9 mouse cellular contexts compared by ENCODE assay signal in the genomic region with DNA sequence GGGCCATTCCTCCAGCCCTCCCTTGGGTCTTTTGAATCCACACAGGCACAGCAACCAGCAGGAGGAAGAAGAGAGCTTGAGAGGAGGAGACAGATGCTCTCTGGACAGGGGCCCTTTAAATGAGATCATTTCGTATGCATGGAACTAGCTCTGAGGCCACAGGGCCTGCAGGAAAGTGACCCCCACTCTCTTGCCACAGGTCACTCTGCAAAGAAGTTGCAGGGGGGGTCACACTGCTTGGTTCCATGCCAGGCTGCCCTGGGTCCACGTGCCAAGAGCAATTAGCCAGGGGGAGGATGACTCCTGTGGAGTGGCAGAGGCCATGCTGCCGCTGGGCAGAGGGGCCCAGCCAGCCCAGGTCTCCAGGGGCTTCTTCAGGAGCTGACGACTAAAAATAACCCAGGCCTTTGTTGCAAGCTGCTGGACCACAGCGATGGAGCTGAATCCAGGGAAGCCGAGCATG.
DNase-seq lines count a peak whose midpoint lies in the region; ATAC-seq and TF ChIP-seq lines count a peak whose summit lies in the region.
"Had no signal": no experiment of that assay in that cellular context is flagged by ENCODE, and none has a peak within 500 bp of the region (broad histone marks: within the 10 kb centered on the region; RNA-seq: fewer than 3 reads in every experiment).

No protein-coding gene starts in this region.

- H3K36me3 ChIP-seq in heart, embryonic 14.5 days (ENCODE audit: control insufficient read depth, insufficient read depth, low read length), result no peaks in the 10 kb centered on the region
- no peaks in the 10 kb centered on the region for H3K36me3 ChIP-seq in hindbrain, embryonic 14.5 days (replicated peaks; ENCODE audit: control insufficient read depth, insufficient read depth)
- H3K36me3 ChIP-seq: lung, embryonic 15.5 days had no signal

- intact Hi-C loops in heart, postnatal 36 days (cut with DNase I), result loop anchor here (5.0 kb wide), 1 partner anchor 288 kb away; no protein-coding TSS in a partner anchor

- no peak for TF ChIP-seq POLR2A in cerebellum, adult 2 months (IDR thresholded peaks at IDR 0.05; ENCODE audit: borderline replicate concordance, insufficient read depth, low read length)

- peak overlapping the region; percentile 76 to 78 for H3K27ac ChIP-seq in heart, embryonic 14.5 days (replicated peaks in 1 of 2; ENCODE audit: control insufficient read depth in 1 of 2, insufficient read depth in 1 of 2, low read depth in 2 of 2, low read length in 2 of 2)
- H3K27ac ChIP-seq in cerebellum, adult 2 months (ENCODE audit: insufficient read depth, low read length), result no peak overlapping the region; the same call in 1 of the 2 replicates
- H3K27ac ChIP-seq in hindbrain, embryonic 14.5 days, result no peak overlapping the region
- H3K27ac ChIP-seq: lung, embryonic 15.5 days had no signal

- peak; percentile 39; the same call in 1 of the 2 replicates for TF ChIP-seq CTCF in cerebellum, adult 2 months (IDR thresholded peaks at IDR 0.05; ENCODE audit: borderline replicate concordance, insufficient read depth, low read depth, low read length)

- no peak for DNase-seq in heart, postnatal 36 days
- peak; percentile 58 for DNase-seq in MN1 (ENCODE audit: low spot score)
- DNase-seq in cerebellum, adult 2 months, result peak; percentile 47 to 48
- peak; percentile 48 for DNase-seq in hindbrain, embryonic 14.5 days (ENCODE audit: low spot score)
- DNase-seq in adrenal gland, postnatal 25 days, result no peak
- no peak for DNase-seq in urinary bladder, postnatal 14 days (ENCODE audit: low spot score)
- no peak for DNase-seq in spleen, postnatal 10 days (ENCODE audit: low spot score in 2 of 2)

- H3K4me3 ChIP-seq in heart, embryonic 14.5 days (ENCODE audit: control insufficient read depth in 1 of 2, insufficient read depth in 1 of 2, low read depth in 1 of 2, low read length in 2 of 2), result no peak overlapping the region
- no peak overlapping the region for H3K4me3 ChIP-seq in cerebellum, adult 2 months (replicated peaks; ENCODE audit: insufficient read depth, low read depth, low read length)
- H3K4me3 ChIP-seq in hindbrain, embryonic 14.5 days (replicated peaks; ENCODE audit: low read length), result no peak overlapping the region
- H3K4me3 ChIP-seq: lung, embryonic 15.5 days had no signal

- H3K27me3 ChIP-seq in heart, embryonic 14.5 days (ENCODE audit: control insufficient read depth, insufficient read depth, low read length), result no peaks in the 10 kb centered on the region
- no peaks in the 10 kb centered on the region for H3K27me3 ChIP-seq in cerebellum, adult 2 months (ENCODE audit: control insufficient read depth, insufficient read depth, low read length)
- H3K27me3 ChIP-seq in hindbrain, embryonic 14.5 days (ENCODE audit: control insufficient read depth, insufficient read depth, low read length), result no peaks in the 10 kb centered on the region
- H3K27me3 ChIP-seq: lung, embryonic 15.5 days had no signal

- H3K4me2 ChIP-seq in heart, embryonic 14.5 days (ENCODE audit: low read length), result peak overlapping the region; percentile 31; the same call in 1 of the 2 replicates
- no peak overlapping the region for H3K4me2 ChIP-seq in hindbrain, embryonic 14.5 days (replicated peaks)
- H3K4me2 ChIP-seq: lung, embryonic 15.5 days had no signal

- H3K9ac ChIP-seq in heart, embryonic 14.5 days (ENCODE audit: low read length), result peak overlapping the region; percentile 28; the same call in 1 of the 2 replicates
- no peak overlapping the region for H3K9ac ChIP-seq in hindbrain, embryonic 14.5 days
- H3K9ac ChIP-seq: lung, embryonic 15.5 days had no signal

- 14% methylated on average over 6 of the region's 6 CpGs for WGBS in heart, embryonic 14.5 days
- 31% methylated on average over 6 of the region's 6 CpGs for WGBS in cerebellum, adult 2 months
- 3% methylated on average over 6 of the region's 6 CpGs for WGBS in hindbrain, embryonic 14.5 days

- no peaks in the 10 kb centered on the region for H3K9me3 ChIP-seq in heart, embryonic 14.5 days (ENCODE audit: control insufficient read depth, low read length)
- no peaks in the 10 kb centered on the region for H3K9me3 ChIP-seq in hindbrain, embryonic 14.5 days (ENCODE audit: control insufficient read depth, low read length)
- H3K9me3 ChIP-seq: lung, embryonic 15.5 days had no signal

- H3K4me1 ChIP-seq in heart, embryonic 14.5 days (ENCODE audit: control insufficient read depth in 2 of 2, insufficient read depth in 2 of 2, low read length in 2 of 2), result peaks cover 32 to 46% of the 10 kb centered on the region in 2 experiments
- H3K4me1 ChIP-seq in cerebellum, adult 2 months (ENCODE audit: control insufficient read depth, insufficient read depth, low read length), result peaks cover 39% of the 10 kb centered on the region
- H3K4me1 ChIP-seq in hindbrain, embryonic 14.5 days (replicated peaks; ENCODE audit: control insufficient read depth, insufficient read depth, low read length), result peaks cover 15% of the 10 kb centered on the region
- H3K4me1 ChIP-seq: lung, embryonic 15.5 days had no signal

- peak; percentile 28; the same call in 1 of the 2 replicates for ATAC-seq in heart, embryonic 14.5 days (ENCODE audit: insufficient number of reproducible peaks, insufficient read depth, low FRiP score, low read depth)
- peak; percentile 59 for ATAC-seq in hindbrain, embryonic 14.5 days (ENCODE audit: low FRiP score)

Comparison
In these comparisons a context has a peak if more than half of its experiments do, and no peak if none do; other contexts are left out.
1. H3K27ac ChIP-seq: peak in heart, embryonic 14.5 days (2 of 2); none in cerebellum, adult 2 months (single experiment) and hindbrain, embryonic 14.5 days (single experiment).
2. DNase-seq: peak in MN1 (single experiment), cerebellum, adult 2 months (2 of 2) and hindbrain, embryonic 14.5 days (single experiment); none in heart, postnatal 36 days (0 of 2), adrenal gland, postnatal 25 days (single experiment), urinary bladder, postnatal 14 days (single experiment) and spleen, postnatal 10 days (0 of 2).